Mouse (Mus musculus): Measurements from ENCODE around the gene Serpina3c.

GRCm38 (mm10) chr12:104127696-104128095, 26.0 kb downstream of the Serpina3c start, which contains the start of gene Serpina3b:
- no peak for TF ChIP-seq CTCF (IDR thresholded peaks at IDR 0.05; ENCODE audit: low read depth)
- TF ChIP-seq EP300 (IDR thresholded peaks at IDR 0.05; ENCODE audit: low read depth): no peak

Measured in liver, postnatal 0 days (tissue).